Mouse (Mus musculus) heart, postnatal 0 days (tissue): ENCODE measurements around the gene Rnpep.

Source experiments
- CTCF ChIP-seq: IDR thresholded peaks from 2 replicates; pipeline ENCODE4 v1.5.1; 2016; ENCODE audit warnings: antibody characterized with exemption, control low read depth, low read depth
- EP300 ChIP-seq: IDR thresholded peaks from 2 replicates; pipeline ENCODE4 v1.6.1; 2016; ENCODE audit warnings: antibody characterized with exemption, low read depth

- TF ChIP-seq EP300 (no peak), CTCF (no peak)
Observed at GRCm38 (mm10) chr1:135313284-135314031, 29.6 kb upstream of the Rnpep start, which contains the start of gene Timm17a.
